Mouse (Mus musculus) lung, adult 2 months (tissue): ENCODE data around the gene Cbln1.

Source experiments
- CTCF ChIP-seq: fragments of 200-500 bp; IDR thresholded peaks from 2 replicates; pipeline ENCODE4 v1.5.1; 2011; ENCODE audit warnings: mild to moderate bottlenecking, low read length, control low read depth; ENCODE audit not compliant: insufficient read depth
- POLR2A ChIP-seq: fragments of 200-500 bp; IDR thresholded peaks from 2 replicates; pipeline ENCODE4 v1.6.1; 2011; ENCODE audit warnings: low read depth, mild to moderate bottlenecking, control low read depth, low read length, borderline replicate concordance; ENCODE audit errors: extremely low read depth

DNA sequence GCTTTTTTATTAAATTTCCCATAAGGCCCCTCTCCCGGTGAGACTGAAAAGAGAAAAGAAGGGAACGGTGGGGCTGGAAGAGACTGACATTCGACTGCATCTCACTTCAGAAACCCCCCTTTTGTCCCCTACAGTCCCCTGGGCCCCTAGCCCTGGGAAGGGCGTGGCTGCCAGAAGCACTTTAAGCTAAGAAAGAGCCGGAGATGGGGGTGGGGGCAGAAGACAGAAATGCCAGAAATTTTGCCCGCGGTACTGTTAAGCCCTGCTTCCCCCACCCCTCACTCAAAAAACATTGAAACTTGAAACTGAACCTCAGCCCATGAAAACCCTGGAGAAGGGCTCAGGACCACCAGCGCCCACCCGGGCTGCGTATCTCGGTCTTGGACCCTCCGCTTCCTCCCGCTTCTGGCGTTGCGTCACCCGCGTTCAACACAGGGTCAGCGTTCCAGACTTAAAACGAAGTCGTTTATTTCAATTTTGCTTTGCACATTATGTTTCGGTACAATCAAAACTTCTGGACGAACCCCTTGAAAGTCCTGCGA, 3.9 kb downstream of the Cbln1 start:
- TF ChIP-seq POLR2A: no peak
- TF ChIP-seq CTCF: no peak
